Mouse (Mus musculus) layer of hippocampus, adult 9-11 months (tissue): ENCODE data around the gene Ier5l.

ENCODE experiments used
- DNase-seq: peaks from one replicate; pipeline ENCODE4 v3.0.0; 2022

Ier5l gene

DNA sequence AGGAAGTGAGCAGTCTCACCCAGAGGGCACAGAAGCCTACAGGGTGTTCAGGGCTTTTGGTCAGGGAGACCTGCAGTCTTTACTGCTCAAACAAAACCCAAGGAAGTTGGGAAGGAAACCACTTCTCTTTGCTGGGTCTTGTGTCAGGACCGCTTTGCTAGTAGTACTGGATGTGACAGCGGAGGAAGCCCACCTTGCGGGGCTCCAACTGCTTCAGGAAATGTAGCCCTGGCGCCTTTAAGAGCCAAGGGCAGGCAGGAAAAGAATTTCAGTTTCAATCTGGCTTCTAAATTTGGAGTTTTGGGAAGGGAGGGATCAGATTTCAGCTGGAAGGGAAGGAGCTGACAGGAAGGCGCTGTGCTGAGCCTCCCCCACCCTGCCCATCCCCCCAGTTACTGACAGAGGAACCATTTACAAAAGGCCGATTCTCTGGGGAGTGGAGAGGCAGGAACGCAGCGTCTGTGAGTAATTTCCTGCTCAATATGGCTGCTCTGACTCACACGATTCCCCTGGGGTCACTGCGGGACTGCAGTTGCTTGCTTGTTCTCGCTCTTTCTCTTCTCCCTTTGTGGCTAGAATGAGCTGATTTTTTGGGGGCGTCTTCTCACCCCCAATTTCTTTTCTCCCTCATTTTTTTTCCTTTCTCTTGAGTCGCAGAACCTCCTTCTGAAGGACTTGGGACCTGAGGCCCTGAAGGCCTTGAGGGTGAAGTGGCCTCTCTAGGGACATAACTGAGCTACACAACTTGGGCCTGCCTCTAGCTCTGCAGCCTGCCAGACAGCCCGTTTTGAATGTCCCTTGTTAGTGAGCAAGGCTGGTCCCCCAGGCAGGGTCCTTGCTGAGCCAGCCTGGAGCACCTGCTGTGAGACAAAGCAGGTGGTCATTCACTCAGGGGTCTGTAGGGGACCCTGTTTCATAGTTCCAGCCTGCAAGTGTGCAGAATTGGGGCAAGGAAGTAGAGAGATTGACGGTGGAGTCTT, 32.2 kb downstream of the Ier5l start:
- DNase-seq, result peak; percentile 90

DNA sequence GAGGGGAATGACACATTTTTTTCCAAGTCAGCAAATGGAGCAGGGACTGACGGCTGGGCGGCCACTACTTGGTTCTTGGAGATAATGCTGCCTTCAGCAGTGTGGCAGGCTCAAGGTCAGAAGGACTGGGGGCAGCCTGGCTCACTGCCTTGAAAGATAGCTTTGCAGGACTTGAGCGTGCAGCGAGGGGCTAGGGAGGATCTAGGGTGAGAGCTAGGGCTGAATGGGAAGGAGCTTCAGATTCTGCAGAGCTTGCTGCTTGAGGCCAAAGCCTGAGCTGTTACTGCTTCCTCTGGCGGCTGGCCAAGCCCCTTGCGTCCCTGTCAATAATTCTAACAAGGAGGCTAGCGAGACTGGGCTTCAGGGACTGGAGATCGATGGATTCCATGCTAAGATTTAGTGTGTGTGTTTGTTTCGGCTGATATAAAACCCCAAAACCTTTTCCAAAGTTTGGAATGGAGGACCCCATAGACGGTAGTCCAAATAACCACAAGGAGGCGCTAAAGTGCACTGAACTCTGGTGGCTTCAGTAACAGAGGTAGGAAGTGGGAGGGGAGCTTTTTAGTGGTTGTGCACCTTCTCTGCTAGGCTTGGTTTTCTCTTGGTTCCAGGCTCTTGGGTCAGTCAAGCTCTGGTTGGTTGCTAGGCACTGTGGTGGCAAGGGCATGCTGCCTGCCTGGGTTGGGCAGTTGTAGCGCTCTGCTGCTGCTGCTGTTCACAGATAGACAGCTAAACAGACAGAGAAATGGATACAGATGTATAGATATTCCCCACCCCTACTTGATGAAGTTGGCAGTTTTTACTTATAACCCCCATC, 33.1 kb downstream of the Ier5l start:
- peak; percentile 69 for DNase-seq

DNA sequence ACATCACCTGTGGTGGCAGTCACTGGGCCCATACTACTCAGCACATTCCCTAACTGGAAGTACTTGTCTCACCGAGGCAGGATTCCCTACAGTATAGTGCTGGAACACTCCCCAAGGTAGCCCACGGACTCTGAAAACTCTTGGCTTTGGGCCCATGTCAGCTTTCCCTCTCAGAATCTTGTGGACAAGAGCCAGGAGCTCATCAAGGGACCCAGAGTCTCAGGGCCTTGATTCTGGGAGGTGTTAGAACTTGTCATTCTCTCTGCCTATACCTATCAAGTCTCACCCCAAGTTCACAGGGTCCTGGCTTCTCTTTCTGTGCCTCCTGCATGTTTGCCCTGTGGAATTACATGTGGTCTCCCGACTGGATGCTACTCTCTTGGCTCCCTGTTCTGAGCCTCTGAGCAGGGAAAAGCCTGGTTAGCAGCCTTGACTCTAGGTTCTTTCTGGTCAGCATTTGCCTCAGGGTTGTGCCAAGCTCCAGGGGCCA, 33.8 kb downstream of the Ier5l start:
- DNase-seq, result no peak

DNA sequence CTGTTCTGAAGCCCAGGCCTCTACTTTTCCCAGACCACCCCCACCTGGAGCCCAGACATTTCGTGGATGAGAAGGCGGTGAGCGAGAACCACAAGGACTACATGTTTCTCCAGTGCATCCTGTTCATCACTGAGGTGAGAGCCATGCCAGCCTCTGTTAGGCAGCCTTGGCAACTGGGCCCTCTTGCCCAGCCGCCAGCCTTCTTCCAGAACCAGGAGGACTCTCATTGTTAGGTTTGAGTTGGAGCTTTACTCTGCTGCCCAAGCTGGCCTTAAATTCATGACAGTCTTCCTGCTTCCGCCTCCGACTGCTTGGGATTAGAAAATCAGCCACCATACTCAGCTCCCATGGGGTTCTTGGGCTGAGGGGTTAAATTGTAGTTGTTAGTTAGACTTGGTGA, 34.4 kb downstream of the Ier5l start:
- DNase-seq, result no peak

DNA sequence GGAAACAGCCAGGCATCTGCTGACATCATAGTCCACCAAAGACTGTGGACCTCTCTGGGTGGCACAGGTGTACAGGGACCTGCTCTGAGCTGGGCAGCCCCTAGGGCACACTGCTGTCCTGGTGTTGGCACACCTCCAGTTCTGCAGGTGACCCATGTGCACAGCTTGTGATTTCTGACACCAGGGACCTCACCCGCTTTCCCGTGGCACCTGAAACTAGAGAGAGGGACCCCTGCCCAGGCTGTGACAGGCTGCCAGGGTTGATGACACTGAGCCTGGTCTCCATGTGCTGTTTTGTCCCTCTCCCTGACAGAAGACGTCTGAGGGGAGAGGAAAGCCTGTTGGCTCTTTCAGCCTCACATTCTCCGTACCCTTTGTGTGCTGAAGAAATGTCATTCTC, 36.2 kb downstream of the Ier5l start:
- no peak for DNase-seq

DNA sequence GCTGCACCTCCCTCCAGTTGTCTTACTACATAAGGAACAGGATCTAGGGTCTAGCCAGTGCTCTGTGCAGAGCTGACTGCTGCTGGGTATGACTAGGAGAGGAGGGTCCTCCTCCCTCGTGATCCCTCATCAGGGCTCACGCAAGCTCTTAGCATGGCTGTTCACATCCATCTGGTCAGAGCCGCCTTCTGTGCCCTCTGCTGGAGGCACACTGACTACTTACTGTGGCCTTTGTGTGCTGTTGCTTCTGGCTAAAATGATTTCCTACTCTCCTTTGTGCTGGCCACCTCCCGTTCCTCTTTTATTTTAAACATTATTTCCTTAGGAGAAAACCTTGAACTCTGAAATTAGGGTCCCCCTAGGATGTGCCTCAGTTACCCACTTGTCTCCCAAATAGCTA, 37.2 kb downstream of the Ier5l start:
- no peak for DNase-seq

DNA sequence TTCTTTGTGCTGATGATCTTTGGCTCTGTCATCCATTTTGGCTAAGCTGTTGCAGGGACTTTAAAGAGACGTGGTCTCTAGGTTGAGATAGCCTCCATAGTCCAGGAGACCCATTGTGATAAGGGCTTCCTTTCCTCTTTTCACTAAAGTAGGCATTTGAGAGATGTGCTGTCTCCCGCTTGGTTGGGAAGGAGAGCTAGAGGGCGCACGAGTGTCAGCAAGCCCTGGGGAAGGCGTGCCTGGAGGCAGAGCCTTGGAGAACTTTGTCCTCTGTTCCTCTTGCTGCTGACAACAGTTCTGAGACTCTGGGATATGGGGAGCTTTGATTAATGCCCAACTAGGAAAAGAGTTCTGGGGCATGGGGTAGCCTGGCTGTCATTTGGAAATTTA, 37.9 kb downstream of the Ier5l start:
- no peak for DNase-seq

DNA sequence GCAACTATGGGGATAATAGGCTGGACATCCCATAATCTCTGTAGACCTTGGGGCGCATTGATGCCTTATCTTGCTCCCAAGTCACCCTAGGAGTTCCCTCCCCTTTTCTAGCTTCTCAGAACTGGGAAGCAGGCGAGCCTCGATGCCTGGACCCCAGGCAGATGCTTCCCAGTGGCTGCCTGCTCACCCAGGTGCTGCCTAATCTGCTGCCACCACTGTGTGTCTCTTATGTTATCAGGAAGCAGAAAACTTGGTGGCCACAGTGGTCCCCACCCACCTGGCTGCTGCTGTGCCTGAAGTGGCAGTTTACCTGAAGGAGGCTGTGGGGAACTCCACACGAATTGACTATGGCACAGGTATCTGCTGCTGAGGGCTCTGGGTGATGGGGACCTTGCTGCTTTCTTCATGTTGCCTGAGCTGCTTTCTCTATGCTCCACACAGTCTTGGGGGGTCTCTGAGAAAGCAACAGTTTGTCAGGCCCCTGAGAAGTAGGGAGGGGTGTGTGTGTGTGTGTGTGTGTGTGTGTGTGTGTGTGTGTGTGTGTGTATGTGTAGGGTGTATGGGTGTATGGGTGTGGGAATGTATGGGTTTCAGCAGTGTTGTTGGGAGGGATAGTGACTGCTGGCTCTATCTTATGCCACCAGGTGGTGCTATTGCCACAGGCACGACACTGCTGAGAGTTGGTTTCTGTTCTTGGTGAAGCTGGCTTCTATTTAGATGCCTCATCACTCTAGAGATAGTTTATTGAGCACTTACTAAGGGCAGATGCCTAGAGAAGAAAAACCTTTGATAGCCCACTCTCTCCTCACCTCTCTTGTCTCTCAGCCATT, 38.5 kb downstream of the Ier5l start:
- peak; percentile 65 for DNase-seq

DNA sequence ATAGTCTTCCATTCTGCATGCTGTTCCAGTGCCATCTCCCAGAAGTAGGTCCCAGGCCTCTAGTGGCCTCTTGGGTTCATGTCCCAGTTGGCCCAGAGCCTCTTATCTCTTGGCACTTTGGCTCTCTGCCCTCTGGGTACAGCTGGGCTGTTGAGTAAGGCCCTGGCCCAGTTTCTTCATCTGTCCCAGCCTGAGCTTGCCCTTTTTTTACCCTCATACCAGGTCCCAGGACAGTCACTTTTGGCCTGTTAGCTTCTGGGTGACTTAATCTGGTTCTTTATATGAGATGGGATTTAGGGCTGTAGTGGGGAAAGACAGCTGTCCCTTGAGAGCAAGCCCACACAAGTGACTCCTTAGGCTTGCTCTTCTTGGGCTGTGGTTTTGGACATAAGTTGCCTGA, 44.9 kb downstream of the Ier5l start:
- no peak for DNase-seq
